Mouse (Mus musculus) embryonic facial prominence, embryonic 15.5 days (tissue): Measurements from ENCODE around the gene Patl2. TPM values are rescaled to one million over a fixed set of nuclear protein-coding genes. Genes with fewer than 3 reads are reported as not detected.
"Not testable (repeated sequence)": the region's sequence is repeated elsewhere in the genome, so short reads cannot be mapped to it uniquely, and the experiment has no call there.

ENCODE experiments used
- ATAC-seq: fragments of 200-750 bp; cut with Nextera tagmentation; 2 replicates; pipeline ENCODE4 v1.8.0; 2017; ENCODE audit warnings: low read depth, moderate TSS enrichment; ENCODE audit not compliant: insufficient number of reproducible peaks, low FRiP score, low TSS enrichment
- H3K27ac ChIP-seq: fragments of 300-500 bp; sonication (generic); replicated peaks from 2 replicates; pipeline ENCODE4 v1.5.1; 2015; ENCODE audit warnings: mild to moderate bottlenecking, inconsistent platforms
- H3K27me3 ChIP-seq: fragments of 300-500 bp; sonication (generic); 2 replicates; pipeline ENCODE4 v1.6.1; 2015; ENCODE audit warnings: inconsistent platforms
- H3K36me3 ChIP-seq: fragments of 300-500 bp; sonication (generic); 2 replicates; pipeline ENCODE4 v1.6.1; 2015; ENCODE audit warnings: mild to moderate bottlenecking, inconsistent platforms
- H3K4me1 ChIP-seq: fragments of 300-500 bp; sonication (generic); 2 replicates; pipeline ENCODE4 v1.6.1; 2015; ENCODE audit warnings: inconsistent platforms
- H3K4me2 ChIP-seq: fragments of 300-500 bp; sonication (generic); replicated peaks from 2 replicates; pipeline ENCODE4 v1.6.1; 2015; ENCODE audit warnings: mild to moderate bottlenecking, inconsistent platforms
- H3K4me3 ChIP-seq: fragments of 300-500 bp; sonication (generic); replicated peaks from 2 replicates; pipeline ENCODE4 v1.5.1; 2015; ENCODE audit warnings: mild to moderate bottlenecking, inconsistent platforms
- H3K9ac ChIP-seq: fragments of 300-500 bp; sonication (generic); 2 replicates; pipeline ENCODE4 v1.6.1; 2015; ENCODE audit warnings: inconsistent platforms
- H3K9me3 ChIP-seq: fragments of 300-500 bp; sonication (generic); replicated peaks from 2 replicates; pipeline ENCODE4 v1.6.1; 2016; ENCODE audit warnings: inconsistent platforms
- WGBS: fragments of 180-500 bp; shearing (Covaris S2); methylation state at CpG from one replicate; pipeline ENCODE4 v1.1.7; 2015; 5-methylcytosine and 5-hydroxymethylcytosine counted together
- polyA plus RNA-seq: library from polyadenylated mRNA; unstranded; fragments of >200 nt; fragmentation: Nextera tagmentation; extraction: Ambion mirVana; gene quantifications from 2 replicates; pipeline ENCODE4 v1.2.1, GENCODE M21; 2015

The Patl2 gene
- polyA plus RNA-seq, 1 experiment from 2014 or later: 0.08 TPM

- Histone ChIP-seq H3K9ac (no peak overlapping the region), H3K36me3 (no peaks in the 10 kb centered on the region), H3K4me3 (no peak overlapping the region), H3K27ac (no peak overlapping the region), H3K4me1 (no peaks in the 10 kb centered on the region), H3K4me2 (no peak overlapping the region), H3K27me3 (no peaks in the 10 kb centered on the region), H3K9me3 (no peaks in the 10 kb centered on the region)
- no peak for ATAC-seq
- WGBS: 73% methylated on average over 2 of the region's 2 CpGs
These were observed 32.2 kb upstream of the Patl2 start for GRCm38 (mm10) chr2:122218234-122218633.

DNA sequence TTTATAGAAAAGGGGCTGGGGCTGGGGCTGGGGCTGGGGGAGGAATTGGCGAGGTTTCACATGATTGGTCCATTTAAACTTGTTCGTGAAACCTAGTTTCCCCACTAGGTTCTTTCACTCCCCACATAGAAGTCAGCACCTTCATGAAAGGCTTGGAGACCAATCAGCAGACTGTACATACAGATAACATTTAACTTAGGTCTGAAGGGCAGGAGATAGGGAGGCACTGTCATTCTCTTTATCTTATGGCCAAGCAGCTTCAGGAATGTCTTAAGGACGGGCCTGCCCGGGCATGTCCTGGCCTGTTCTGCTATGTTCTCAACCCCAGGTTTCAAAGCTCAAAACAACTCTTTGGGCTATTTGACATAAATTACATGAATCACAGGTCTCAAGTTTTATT is 31.1 kb upstream of the Patl2 start:
- H3K4me2 ChIP-seq, ATAC-seq, H3K36me3 ChIP-seq, H3K27ac ChIP-seq, H3K4me3 ChIP-seq, H3K9ac ChIP-seq, H3K27me3 ChIP-seq, H3K9me3 ChIP-seq, H3K4me1 ChIP-seq: not testable (repeated sequence)
- 90% methylated on average over 4 of the region's 4 CpGs for WGBS

DNA sequence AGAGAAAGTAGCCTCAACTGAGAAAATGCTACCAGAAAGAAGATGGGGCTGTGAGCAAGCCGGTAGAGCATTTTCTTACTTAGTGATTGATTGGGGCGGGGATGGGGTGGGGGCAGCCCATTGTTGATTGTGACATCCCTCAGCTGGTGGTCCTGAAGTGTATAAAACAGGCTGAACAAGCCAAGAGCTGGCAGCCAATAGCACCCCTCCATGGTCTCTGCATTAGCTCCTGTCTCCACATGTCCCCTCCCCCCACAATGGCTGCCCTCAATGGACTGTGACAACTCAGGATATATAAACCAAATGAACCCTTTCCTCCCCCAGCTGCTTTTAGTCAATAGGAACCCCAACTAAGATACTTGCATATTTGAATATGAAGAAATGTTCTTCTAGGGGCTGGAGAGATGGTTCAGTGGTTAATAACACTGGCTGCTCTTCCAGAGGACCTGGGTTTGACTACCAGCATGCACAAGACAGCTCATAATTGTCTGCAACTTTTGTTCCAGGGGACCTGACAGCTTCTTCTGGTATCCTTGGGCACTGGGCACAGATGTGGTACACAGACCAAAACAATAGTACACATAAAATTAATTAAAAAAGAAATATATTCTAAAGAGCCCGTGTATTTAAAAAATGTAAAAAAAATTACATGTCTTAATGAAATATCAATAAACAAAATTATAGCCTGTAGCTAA is 24.7 kb upstream of the Patl2 start:
- no peak overlapping the region for H3K4me3 ChIP-seq
- WGBS: 64% methylated on average over 3 of the region's 3 CpGs
- no peak overlapping the region for H3K27ac ChIP-seq
- no peaks in the 10 kb centered on the region for H3K27me3 ChIP-seq
- H3K36me3 ChIP-seq: no peaks in the 10 kb centered on the region
- no peaks in the 10 kb centered on the region for H3K4me1 ChIP-seq
- ATAC-seq: no peak
- no peaks in the 10 kb centered on the region for H3K9me3 ChIP-seq
- H3K9ac ChIP-seq: no peak overlapping the region
- H3K4me2 ChIP-seq: no peak overlapping the region

- Histone ChIP-seq H3K9ac (no peak overlapping the region), H3K9me3 (no peaks in the 10 kb centered on the region), H3K27ac (no peak overlapping the region), H3K36me3 (no peaks in the 10 kb centered on the region), H3K27me3 (no peaks in the 10 kb centered on the region), H3K4me2 (no peak overlapping the region), H3K4me1 (no peaks in the 10 kb centered on the region), H3K4me3 (no peak overlapping the region)
- 65% methylated on average over 2 of the region's 2 CpGs for WGBS
- no peak for ATAC-seq
These were observed 20.6 kb upstream of the Patl2 start for GRCm38 (mm10) chr2:122206440-122207107.

DNA sequence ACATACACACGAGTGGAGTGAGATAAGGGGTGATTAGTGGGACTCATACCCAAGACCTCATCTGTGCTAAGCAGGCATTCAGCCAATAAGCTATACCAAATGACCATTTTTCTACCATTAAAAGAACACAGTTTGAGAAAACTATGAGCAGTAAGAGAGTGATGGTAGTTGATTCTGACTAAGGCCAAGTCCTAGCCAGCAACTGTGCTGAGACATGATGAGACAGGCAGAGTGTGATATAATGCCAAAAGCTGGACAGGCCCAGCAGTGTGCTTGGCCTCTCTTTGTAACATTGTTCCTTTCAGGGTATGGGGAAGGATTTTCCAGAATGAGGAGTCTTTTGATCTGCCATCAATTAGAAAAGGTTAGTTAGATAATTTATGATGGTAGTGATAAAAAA is 15.5 kb upstream of the Patl2 start:
- no peak overlapping the region for H3K9ac ChIP-seq
- no peak overlapping the region for H3K4me3 ChIP-seq
- no peak overlapping the region for H3K27ac ChIP-seq
- ATAC-seq: no peak
- H3K27me3 ChIP-seq: no peaks in the 10 kb centered on the region
- H3K9me3 ChIP-seq: no peaks in the 10 kb centered on the region
- H3K4me2 ChIP-seq: no peak overlapping the region
- WGBS: 79% methylated on average over 1 of the region's 1 CpGs
- no peaks in the 10 kb centered on the region for H3K36me3 ChIP-seq
- no peaks in the 10 kb centered on the region for H3K4me1 ChIP-seq

- 66% methylated on average over 1 of the region's 1 CpGs for WGBS
- no peaks in the 10 kb centered on the region for H3K27me3 ChIP-seq
- no peaks in the 10 kb centered on the region for H3K9me3 ChIP-seq
- no peak for ATAC-seq
- no peaks in the 10 kb centered on the region for H3K36me3 ChIP-seq
- H3K9ac ChIP-seq: no peak overlapping the region
- no peaks in the 10 kb centered on the region for H3K4me1 ChIP-seq
- H3K4me2 ChIP-seq: no peak overlapping the region
- H3K4me3 ChIP-seq: no peak overlapping the region
- no peak overlapping the region for H3K27ac ChIP-seq
These were observed 8.5 kb upstream of the Patl2 start for GRCm38 (mm10) chr2:122194509-122194929.

DNA sequence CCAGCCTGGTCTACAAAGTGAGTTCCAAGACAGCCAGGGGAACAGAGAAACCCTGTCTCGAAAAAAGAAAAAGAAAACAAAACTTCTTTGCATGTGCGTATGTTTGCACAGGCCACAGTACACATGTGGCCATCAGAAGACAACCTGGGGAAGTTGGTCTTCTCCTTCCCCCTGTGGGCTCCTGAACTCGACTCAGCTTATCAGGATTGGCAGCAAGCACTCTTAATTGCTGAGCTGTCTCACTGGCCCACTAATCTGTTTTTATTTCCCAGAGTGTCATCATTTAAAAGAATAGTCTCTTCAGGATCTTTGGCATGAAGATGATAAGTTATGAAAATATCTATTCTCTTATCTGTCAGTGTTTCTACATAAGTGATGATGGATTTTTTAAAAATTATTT is 5.9 kb upstream of the Patl2 start:
- WGBS: 68% methylated on average over 3 of the region's 3 CpGs
- Histone ChIP-seq H3K27me3 (no peaks in the 10 kb centered on the region), H3K27ac (no peak overlapping the region), H3K4me2 (no peak overlapping the region), H3K9ac (no peak overlapping the region), H3K9me3 (no peaks in the 10 kb centered on the region), H3K4me1 (no peaks in the 10 kb centered on the region), H3K4me3 (no peak overlapping the region), H3K36me3 (no peaks in the 10 kb centered on the region)
- ATAC-seq: no peak

GRCm38 (mm10) chr2:122186751-122187150 is 762 bp upstream of the Patl2 start:
- H3K27ac ChIP-seq: no peak overlapping the region
- 73% methylated on average over 3 of the region's 3 CpGs for WGBS
- H3K4me3 ChIP-seq: no peak overlapping the region
- no peak overlapping the region for H3K9ac ChIP-seq
- H3K4me1 ChIP-seq: no peaks in the 10 kb centered on the region
- no peak for ATAC-seq
- no peak overlapping the region for H3K4me2 ChIP-seq
- no peaks in the 10 kb centered on the region for H3K36me3 ChIP-seq
- no peaks in the 10 kb centered on the region for H3K9me3 ChIP-seq
- H3K27me3 ChIP-seq: no peaks in the 10 kb centered on the region

DNA sequence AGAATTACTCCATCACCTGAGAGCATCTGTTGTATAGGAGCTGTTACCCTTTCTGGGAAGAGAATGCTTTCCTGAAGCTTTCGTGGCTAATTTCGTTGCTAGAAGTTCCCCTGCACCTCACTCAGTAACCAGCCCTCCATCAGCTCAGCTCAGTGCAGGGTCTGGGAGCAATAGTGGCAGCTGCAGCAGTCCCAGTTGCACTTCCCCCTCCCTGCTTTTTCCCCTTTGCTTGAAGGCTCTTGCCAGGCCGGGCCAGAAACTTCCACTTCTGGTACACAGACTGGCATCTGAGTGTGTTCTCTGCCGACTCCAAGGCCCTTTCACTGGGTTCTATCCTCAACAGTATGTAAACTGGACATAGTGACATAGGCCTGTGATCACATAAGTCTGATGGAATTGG is 903 bp downstream of the Patl2 start:
- Histone ChIP-seq H3K36me3 (no peaks in the 10 kb centered on the region), H3K4me3 (no peak overlapping the region), H3K9ac (no peak overlapping the region), H3K4me2 (no peak overlapping the region), H3K9me3 (no peaks in the 10 kb centered on the region), H3K4me1 (no peaks in the 10 kb centered on the region), H3K27ac (no peak overlapping the region), H3K27me3 (no peaks in the 10 kb centered on the region)
- 81% methylated on average over 4 of the region's 4 CpGs for WGBS
- no peak for ATAC-seq

DNA sequence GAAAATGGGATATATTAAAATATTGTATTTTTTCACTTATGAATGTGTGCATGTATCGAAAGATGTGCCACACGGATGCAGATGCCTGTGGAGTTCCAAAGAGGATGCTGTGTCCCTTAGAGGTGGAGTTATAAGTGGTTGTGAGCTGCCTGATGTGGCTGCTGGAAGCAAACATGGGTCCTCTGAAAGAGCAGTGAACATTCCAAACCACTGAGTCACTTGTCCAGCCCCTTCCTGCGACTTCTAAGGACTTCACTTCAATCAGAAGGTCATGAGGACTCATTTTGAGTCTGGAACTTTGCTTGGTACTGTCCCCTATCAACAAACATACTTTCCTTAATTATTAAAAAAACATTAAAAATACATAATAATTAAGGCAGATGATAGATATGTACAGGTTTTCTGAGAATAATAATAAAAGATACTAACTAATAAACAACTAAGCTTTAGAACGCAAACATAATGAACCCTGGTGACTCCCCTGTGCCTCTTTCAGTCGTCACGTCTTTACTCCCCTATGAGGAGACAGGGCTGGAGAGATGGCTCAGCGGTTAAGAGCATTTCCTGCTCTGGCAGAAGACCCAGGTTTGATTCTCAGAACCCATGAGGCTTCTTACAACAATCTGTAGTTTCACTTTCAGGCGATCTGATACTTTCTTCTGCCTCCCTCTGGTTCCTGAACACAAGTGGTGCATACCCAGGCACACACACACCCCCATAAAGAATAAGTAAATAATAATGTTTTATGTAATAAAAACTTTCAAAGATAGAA is 5.8 kb downstream of the Patl2 start:
- no peak for ATAC-seq
- WGBS: 67% methylated on average over 8 of the region's 8 CpGs
- no peak overlapping the region for H3K9ac ChIP-seq
- H3K4me1 ChIP-seq: no peaks in the 10 kb centered on the region
- no peaks in the 10 kb centered on the region for H3K9me3 ChIP-seq
- no peaks in the 10 kb centered on the region for H3K27me3 ChIP-seq
- no peaks in the 10 kb centered on the region for H3K36me3 ChIP-seq
- no peak overlapping the region for H3K27ac ChIP-seq
- H3K4me3 ChIP-seq: no peak overlapping the region
- H3K4me2 ChIP-seq: no peak overlapping the region

GRCm38 (mm10) chr2:122172188-122172587 is 13.8 kb downstream of the Patl2 start:
- H3K4me1 ChIP-seq: no peaks in the 10 kb centered on the region
- no peaks in the 10 kb centered on the region for H3K36me3 ChIP-seq
- no peak overlapping the region for H3K9ac ChIP-seq
- H3K9me3 ChIP-seq: no peaks in the 10 kb centered on the region
- WGBS: 90% methylated on average over 2 of the region's 2 CpGs
- H3K27ac ChIP-seq: no peak overlapping the region
- no peak overlapping the region for H3K4me3 ChIP-seq
- H3K27me3 ChIP-seq: no peaks in the 10 kb centered on the region
- no peak overlapping the region for H3K4me2 ChIP-seq
- no peak for ATAC-seq
